In the genomic region with DNA sequence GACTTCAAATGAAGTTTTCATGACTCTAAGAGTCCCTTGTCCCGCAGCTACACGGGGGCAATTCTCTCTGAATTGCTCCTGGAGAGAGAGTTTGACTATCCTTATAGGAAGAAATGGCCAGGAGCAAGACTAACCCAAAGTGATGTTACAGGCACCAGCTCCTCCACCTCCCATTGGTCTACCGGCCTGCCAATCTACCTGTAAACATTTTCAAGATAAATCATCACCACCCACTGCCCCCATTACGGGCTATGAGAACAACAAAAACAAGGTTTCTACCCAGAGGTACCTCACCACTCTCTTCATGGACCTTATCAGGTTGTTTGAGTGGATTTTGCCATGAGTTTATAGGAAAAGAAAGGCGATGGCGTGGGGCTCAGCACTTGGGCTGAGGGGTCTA, we compare ENCODE assay signal across 9 mouse cellular contexts. TPM values are rescaled to one million over a fixed set of nuclear protein-coding genes. Genes with fewer than 3 reads are reported as not detected.
DNase-seq lines count a peak whose midpoint lies in the region; ATAC-seq lines count a peak whose summit lies in the region.
"Had no signal": no experiment of that assay in that cellular context is flagged by ENCODE, and none has a peak within 500 bp of the region (broad histone marks: within the 10 kb centered on the region; RNA-seq: fewer than 3 reads in every experiment).

No protein-coding gene starts in this region.

- peaks cover 38% of the 10 kb centered on the region for H3K4me1 ChIP-seq in lung, embryonic 15.5 days
- H3K4me1 ChIP-seq in heart, embryonic 14.5 days (ENCODE audit: control insufficient read depth in 2 of 2, insufficient read depth in 2 of 2, low read length in 2 of 2) = peaks cover 12 to 34% of the 10 kb centered on the region in 2 experiments
- peaks cover 42% of the 10 kb centered on the region for H3K4me1 ChIP-seq in neural tube, embryonic 13.5 days (replicated peaks)

- H3K4me2 ChIP-seq in lung, embryonic 15.5 days = peak overlapping the region; percentile 97
- H3K4me2 ChIP-seq in heart, embryonic 14.5 days (ENCODE audit: low read length) = peak overlapping the region; percentile 92
- H3K4me2 ChIP-seq in neural tube, embryonic 13.5 days = peak overlapping the region; percentile 99

- H3K9me3 ChIP-seq in lung, embryonic 15.5 days = no peaks in the 10 kb centered on the region
- no peaks in the 10 kb centered on the region for H3K9me3 ChIP-seq in heart, embryonic 14.5 days (ENCODE audit: control insufficient read depth, low read length)
- no peaks in the 10 kb centered on the region for H3K9me3 ChIP-seq in neural tube, embryonic 13.5 days

- no peak for DNase-seq in lung, postnatal 10 days
- DNase-seq in kidney, postnatal 25 days = peak; percentile 58 to 75
- no peak for DNase-seq in layer of hippocampus, adult 9-11 months
- DNase-seq in adrenal gland, postnatal 36 days = no peak
- no peak for DNase-seq in spleen, adult 12 weeks (ENCODE audit: low spot score)

- 34% methylated on average over 6 of the region's 6 CpGs for WGBS in lung, embryonic 15.5 days
- 31% methylated on average over 6 of the region's 6 CpGs for WGBS in heart, embryonic 14.5 days
- 42% methylated on average over 6 of the region's 6 CpGs for WGBS in neural tube, embryonic 13.5 days

- ATAC-seq in lung, embryonic 15.5 days (ENCODE audit: borderline replicate concordance, extremely low read depth, low FRiP score, low TSS enrichment) = no peak
- ATAC-seq in heart, embryonic 14.5 days (ENCODE audit: insufficient number of reproducible peaks, insufficient read depth, low FRiP score, low read depth) = no peak
- no peak for ATAC-seq in neural tube, embryonic 13.5 days (ENCODE audit: low read depth)

- H3K4me3 ChIP-seq in lung, embryonic 15.5 days = peak overlapping the region; percentile 74
- peak overlapping the region; percentile 68 to 73 for H3K4me3 ChIP-seq in heart, embryonic 14.5 days (ENCODE audit: control insufficient read depth in 1 of 2, insufficient read depth in 1 of 2, low read depth in 1 of 2, low read length in 2 of 2)
- peak overlapping the region; percentile 54 for H3K4me3 ChIP-seq in neural tube, embryonic 13.5 days

- H3K36me3 ChIP-seq in lung, embryonic 15.5 days = no peaks in the 10 kb centered on the region
- H3K36me3 ChIP-seq in heart, embryonic 14.5 days (ENCODE audit: control insufficient read depth, insufficient read depth, low read length) = no peaks in the 10 kb centered on the region
- no peaks in the 10 kb centered on the region for H3K36me3 ChIP-seq in neural tube, embryonic 13.5 days
- H3K36me3 ChIP-seq: G1E had no signal

- H3K9ac ChIP-seq in lung, embryonic 15.5 days = peak overlapping the region; percentile 86
- H3K9ac ChIP-seq in heart, embryonic 14.5 days (ENCODE audit: low read length) = peak overlapping the region; percentile 84
- 0 out of 2 replicates have a peak overlapping the region, but pooled peaks have one; percentile 75 for H3K9ac ChIP-seq in neural tube, embryonic 13.5 days

- H3K27ac ChIP-seq in lung, embryonic 15.5 days = no peak overlapping the region
- H3K27ac ChIP-seq in heart, embryonic 14.5 days (replicated peaks in 1 of 2; ENCODE audit: control insufficient read depth in 1 of 2, insufficient read depth in 1 of 2, low read depth in 2 of 2, low read length in 2 of 2) = 0 out of 4 replicates have a peak overlapping the region, but pooled peaks of 1 of the 2 experiments have one; percentile 70
- H3K27ac ChIP-seq in neural tube, embryonic 13.5 days (replicated peaks) = no peak overlapping the region

- H3K27me3 ChIP-seq in lung, embryonic 15.5 days = peaks cover 8% of the 10 kb centered on the region; the same call in 1 of the 2 replicates
- 0 out of 2 replicates have a peak, but pooled peaks cover 4% of the 10 kb centered on the region for H3K27me3 ChIP-seq in heart, embryonic 14.5 days (ENCODE audit: control insufficient read depth, insufficient read depth, low read length)
- H3K27me3 ChIP-seq in neural tube, embryonic 13.5 days = peaks cover 31% of the 10 kb centered on the region

RNA-seq across cellular contexts. Expression of a gene that starts 1.4 kb away (rescaled TPM):
- polyA plus RNA-seq in lung, embryonic 15.5 days (2015; fragmentation: Nextera tagmentation; extraction: Ambion mirVana) = 21.1 and 21.5 TPM in 2 replicates
- 13.8 and 14.9 TPM in 2 replicates for polyA plus RNA-seq in heart, embryonic 14.5 days (2014; fragmentation: Nextera tagmentation; extraction: Ambion mirVana)
- polyA plus RNA-seq in neural tube, embryonic 13.5 days (2015; fragmentation: Nextera tagmentation; extraction: Ambion mirVana) = 5.8 and 6.1 TPM in 2 replicates
- 1 to 10 TPM; 3.4 to 5.5 TPM for total RNA-seq in adrenal gland, postnatal 36 days (2021)
- polyA plus RNA-seq: G1E had no signal

Comparison
In these comparisons a context has a peak if more than half of its experiments do, and no peak if none do; other contexts are left out.
1. DNase-seq: peak in kidney, postnatal 25 days (2 of 2); none in lung, postnatal 10 days (single experiment), layer of hippocampus, adult 9-11 months (single experiment), adrenal gland, postnatal 36 days (0 of 2) and spleen, adult 12 weeks (single experiment).
2. Peak in every context shown above with its lines, with median percentiles within 50 percentile points of each other: H3K4me2 ChIP-seq, H3K4me3 ChIP-seq and H3K9ac ChIP-seq.